Mouse (Mus musculus): ENCODE measurements around the gene Hipk1. TPM values are rescaled to one million over a fixed set of nuclear protein-coding genes. Genes with fewer than 3 reads are reported as not detected.
A peak's percentile ranks its signal among the peaks of the same experiment; 100 is the strongest.

The Hipk1 gene
- polyA plus RNA-seq, 2 experiments, result 16.6 to 27.3 TPM

GRCm38 (mm10) chr3:103735776-103736600 lies 55.4 kb downstream of the Hipk1 start:
- DNase-seq (ENCODE audit: low spot score) (peak; percentile 30), ATAC-seq (ENCODE audit: low FRiP score, low read depth) (no peak)
- H3K27ac ChIP-seq (replicated peaks; ENCODE audit: low read depth, low read length), result peak overlapping the region; percentile 94
- H3K27me3 ChIP-seq (ENCODE audit: control insufficient read depth, insufficient read depth, low read length), result no peaks in the 10 kb centered on the region
- 54% methylated on average over 28 of the region's 28 CpGs for WGBS
- no peaks in the 10 kb centered on the region for H3K9me3 ChIP-seq (ENCODE audit: control insufficient read depth, low read length)
- H3K4me1 ChIP-seq (ENCODE audit: control insufficient read depth, insufficient read depth, low read length), result peaks cover 54% of the 10 kb centered on the region
- peaks cover 7% of the 10 kb centered on the region; the same call in 1 of the 2 replicates for H3K36me3 ChIP-seq (ENCODE audit: control insufficient read depth, insufficient read depth, low read length)
- H3K9ac ChIP-seq (ENCODE audit: low read depth, low read length, severe bottlenecking), result peak overlapping the region; percentile 59
- peak overlapping the region; percentile 74 for H3K4me2 ChIP-seq (replicated peaks; ENCODE audit: low read depth, low read length, severe bottlenecking)
- H3K4me3 ChIP-seq (replicated peaks; ENCODE audit: low read length), result peak overlapping the region; percentile 49
- no peak for TF ChIP-seq POLR2A (IDR thresholded peaks at IDR 0.05; ENCODE audit: borderline replicate concordance, extremely low read depth, insufficient read depth, insufficient read length)

- peak; percentile 65 for DNase-seq (ENCODE audit: low spot score)
- H3K36me3 ChIP-seq (ENCODE audit: control insufficient read depth, insufficient read depth, low read length), result peaks cover 7% of the 10 kb centered on the region; the same call in 1 of the 2 replicates
- no peaks in the 10 kb centered on the region for H3K9me3 ChIP-seq (ENCODE audit: control insufficient read depth, low read length)
- peaks cover 54% of the 10 kb centered on the region for H3K4me1 ChIP-seq (ENCODE audit: control insufficient read depth, insufficient read depth, low read length)
- peak; percentile 20; the same call in 1 of the 2 replicates for ATAC-seq (ENCODE audit: low FRiP score, low read depth)
- H3K9ac ChIP-seq (ENCODE audit: low read depth, low read length, severe bottlenecking), result peak overlapping the region; percentile 44
- peak overlapping the region; percentile 74 for H3K4me2 ChIP-seq (replicated peaks; ENCODE audit: low read depth, low read length, severe bottlenecking)
- 8% methylated on average over 11 of the region's 11 CpGs for WGBS
- H3K4me3 ChIP-seq (replicated peaks; ENCODE audit: low read length), result peak overlapping the region; percentile 49
- H3K27ac ChIP-seq (replicated peaks; ENCODE audit: low read depth, low read length), result peak overlapping the region; percentile 94
- TF ChIP-seq POLR2A (IDR thresholded peaks at IDR 0.05; ENCODE audit: borderline replicate concordance, extremely low read depth, insufficient read depth, insufficient read length), result no peak
- no peaks in the 10 kb centered on the region for H3K27me3 ChIP-seq (ENCODE audit: control insufficient read depth, insufficient read depth, low read length)
These were observed 56.5 kb downstream of the Hipk1 start for GRCm38 (mm10) chr3:103734696-103735519.

GRCm38 (mm10) chr3:103733799-103734695 lies 57.3 kb downstream of the Hipk1 start:
- Histone ChIP-seq H3K27ac (replicated peaks; ENCODE audit: low read depth, low read length) (peak overlapping the region; percentile 94), H3K27me3 (ENCODE audit: control insufficient read depth, insufficient read depth, low read length) (no peaks in the 10 kb centered on the region), H3K4me3 (replicated peaks; ENCODE audit: low read length) (peak overlapping the region; percentile 49), H3K36me3 (ENCODE audit: control insufficient read depth, insufficient read depth, low read length) (peaks cover 7% of the 10 kb centered on the region; the same call in 1 of the 2 replicates), H3K9me3 (ENCODE audit: control insufficient read depth, low read length) (no peaks in the 10 kb centered on the region), H3K4me1 (ENCODE audit: control insufficient read depth, insufficient read depth, low read length) (peaks cover 52% of the 10 kb centered on the region), H3K9ac (ENCODE audit: low read depth, low read length, severe bottlenecking) (peak overlapping the region; percentile 44), H3K4me2 (replicated peaks; ENCODE audit: low read depth, low read length, severe bottlenecking) (peak overlapping the region; percentile 74)
- WGBS, result 26% methylated on average over 19 of the region's 19 CpGs
- DNase-seq (ENCODE audit: low spot score), result peak; percentile 32
- TF ChIP-seq POLR2A (IDR thresholded peaks at IDR 0.05; ENCODE audit: borderline replicate concordance, extremely low read depth, insufficient read depth, insufficient read length), result no peak
- ATAC-seq (ENCODE audit: low FRiP score, low read depth), result no peak

GRCm38 (mm10) chr3:103733176-103733575 lies 58.2 kb downstream of the Hipk1 start:
- Histone ChIP-seq H3K27me3 (ENCODE audit: control insufficient read depth, insufficient read depth, low read length) (no peaks in the 10 kb centered on the region), H3K9me3 (ENCODE audit: control insufficient read depth, low read length) (no peaks in the 10 kb centered on the region), H3K36me3 (ENCODE audit: control insufficient read depth, insufficient read depth, low read length) (peaks cover 7% of the 10 kb centered on the region; the same call in 1 of the 2 replicates), H3K4me3 (replicated peaks; ENCODE audit: low read length) (no peak overlapping the region), H3K4me2 (replicated peaks; ENCODE audit: low read depth, low read length, severe bottlenecking) (no peak overlapping the region), H3K9ac (ENCODE audit: low read depth, low read length, severe bottlenecking) (no peak overlapping the region), H3K4me1 (ENCODE audit: control insufficient read depth, insufficient read depth, low read length) (peaks cover 49% of the 10 kb centered on the region), H3K27ac (replicated peaks; ENCODE audit: low read depth, low read length) (no peak overlapping the region)
- 15% methylated on average over 2 of the region's 2 CpGs for WGBS
- no peak for TF ChIP-seq POLR2A (IDR thresholded peaks at IDR 0.05; ENCODE audit: borderline replicate concordance, extremely low read depth, insufficient read depth, insufficient read length)
- ATAC-seq (ENCODE audit: low FRiP score, low read depth) (no peak), DNase-seq (ENCODE audit: low spot score) (peak; percentile 14)
